Mouse (Mus musculus) intestine, postnatal 0 days (tissue): ENCODE results near the gene Tnfrsf21. TPM values are rescaled to one million over a fixed set of nuclear protein-coding genes. Genes with fewer than 3 reads are reported as not detected.

ENCODE experiments used
- ATAC-seq: fragments of 200-750 bp; cut with Nextera tagmentation; 2 replicates; pipeline ENCODE4 v1.8.0; 2017; ENCODE audit warnings: mild to moderate bottlenecking, moderate TSS enrichment, moderate library complexity
- H3K27ac ChIP-seq: fragments of 300-500 bp; sonication (generic); 2 replicates; pipeline ENCODE4 v1.5.1; 2014; ENCODE audit warnings: mild to moderate bottlenecking, low read depth, low read length, moderate library complexity
- H3K27me3 ChIP-seq: fragments of 300-500 bp; sonication (generic); replicated peaks from 2 replicates; pipeline ENCODE4 v1.6.1; 2014; ENCODE audit warnings: low read length, mixed read lengths; ENCODE audit not compliant: control insufficient read depth, insufficient read depth
- H3K36me3 ChIP-seq: fragments of 300-500 bp; sonication (generic); 2 replicates; pipeline ENCODE4 v1.6.1; 2014; ENCODE audit warnings: mild to moderate bottlenecking, moderate library complexity; ENCODE audit not compliant: control insufficient read depth, insufficient read depth
- H3K4me1 ChIP-seq: fragments of 300-500 bp; sonication (generic); replicated peaks from 2 replicates; pipeline ENCODE4 v1.6.1; 2014; ENCODE audit warnings: antibody characterized with exemption, low read length, mixed read lengths; ENCODE audit not compliant: control insufficient read depth, insufficient read depth
- H3K4me2 ChIP-seq: fragments of 300-500 bp; sonication (generic); replicated peaks from 2 replicates; pipeline ENCODE4 v1.6.1; 2014; ENCODE audit warnings: low read depth, mild to moderate bottlenecking, moderate library complexity
- H3K4me3 ChIP-seq: fragments of 300-500 bp; sonication (generic); 2 replicates; pipeline ENCODE4 v1.5.1; 2014; ENCODE audit warnings: low read depth, low read length
- H3K9ac ChIP-seq: fragments of 300-500 bp; sonication (generic); 2 replicates; pipeline ENCODE4 v1.6.1; 2014; ENCODE audit warnings: mild to moderate bottlenecking, low read depth, low read length
- H3K9me3 ChIP-seq: fragments of 300-500 bp; sonication (generic); 2 replicates; pipeline ENCODE4 v1.6.1; 2016; ENCODE audit warnings: mixed run types; ENCODE audit not compliant: control insufficient read depth
- CTCF ChIP-seq: sonication (generic); IDR thresholded peaks from 2 replicates; pipeline ENCODE4 v1.5.1; 2016; ENCODE audit warnings: low read depth, mild to moderate bottlenecking, control low read depth, antibody characterized with exemption, moderate library complexity
- WGBS: fragments of 180-500 bp; shearing (Covaris S2); extraction: QIAGEN DNeasy Blood & Tissue Kit; methylation state at CpG from one replicate; pipeline ENCODE4 v1.1.7; 2014; 5-methylcytosine and 5-hydroxymethylcytosine counted together
- polyA plus RNA-seq: library from polyadenylated mRNA; unstranded; fragments of >200 nt; fragmentation: Nextera tagmentation; extraction: Ambion mirVana; gene quantifications from 2 replicates; pipeline ENCODE4 v1.2.1, GENCODE M21; 2015

Gene Tnfrsf21
- polyA plus RNA-seq, 1 experiment from 2014 or later, result 10.0 TPM

DNA sequence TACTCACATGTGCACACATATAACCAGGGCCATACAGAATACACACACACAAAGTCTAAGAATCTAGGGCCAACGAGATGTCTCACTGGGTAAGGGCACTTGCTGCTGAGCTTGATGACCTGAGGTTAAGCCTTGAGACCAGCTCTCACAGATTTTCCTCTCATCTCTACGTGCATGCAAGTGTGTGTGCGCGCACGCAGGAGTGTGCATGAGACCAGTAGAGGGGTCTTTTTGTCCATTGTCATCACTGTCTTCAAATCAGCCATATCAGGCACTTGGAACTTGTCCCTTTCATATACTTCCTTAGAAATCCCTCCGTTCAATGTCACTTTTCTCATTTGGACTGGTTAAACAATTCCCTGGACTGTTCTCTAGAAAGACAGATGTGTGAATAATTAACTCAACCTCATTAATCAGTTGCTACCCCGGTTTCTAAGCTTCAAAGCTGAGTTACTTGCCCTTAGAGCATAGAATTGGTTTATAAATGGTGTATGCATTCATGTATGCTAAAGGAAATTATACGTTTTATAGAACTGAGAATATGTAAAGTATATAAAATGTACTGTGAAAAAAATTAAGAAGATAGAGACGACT, 97.1 kb downstream of the Tnfrsf21 start:
- no peak overlapping the region for H3K4me2 ChIP-seq
- no peaks in the 10 kb centered on the region for H3K9me3 ChIP-seq
- 0 out of 2 replicates have a peak, but pooled peaks have one; percentile 35 for ATAC-seq

GRCm38 (mm10) chr17:43114086-43114581, 97.8 kb downstream of the Tnfrsf21 start:
- H3K4me3 ChIP-seq, result no peak overlapping the region
- no peaks in the 10 kb centered on the region for H3K27me3 ChIP-seq
- H3K9ac ChIP-seq, result no peak overlapping the region
- no peaks in the 10 kb centered on the region for H3K9me3 ChIP-seq
- 0 out of 2 replicates have a peak, but pooled peaks cover 8% of the 10 kb centered on the region for H3K4me1 ChIP-seq
- no peaks in the 10 kb centered on the region for H3K36me3 ChIP-seq
- ATAC-seq, result peak; percentile 84
- no peak overlapping the region for H3K4me2 ChIP-seq
- 38% methylated on average over 8 of the region's 8 CpGs for WGBS
- TF ChIP-seq CTCF, result no peak
- H3K27ac ChIP-seq, result no peak overlapping the region; the same call in 1 of the 2 replicates

More for the DNA sequence above, 97.1 kb downstream of the Tnfrsf21 start:
- 38% methylated on average over 9 of the region's 9 CpGs for WGBS
- Histone ChIP-seq H3K36me3 (no peaks in the 10 kb centered on the region), H3K9ac (no peak overlapping the region), H3K27me3 (no peaks in the 10 kb centered on the region), H3K27ac (no peak overlapping the region; the same call in 1 of the 2 replicates), H3K4me1 (0 out of 2 replicates have a peak, but pooled peaks cover 8% of the 10 kb centered on the region), H3K4me3 (no peak overlapping the region)
- no peak for TF ChIP-seq CTCF

GRCm38 (mm10) chr17:43114926-43115325, 98.6 kb downstream of the Tnfrsf21 start:
- Histone ChIP-seq H3K9me3 (no peaks in the 10 kb centered on the region), H3K4me1 (peaks cover 8% of the 10 kb centered on the region; the same call in 1 of the 2 replicates), H3K4me3 (no peak overlapping the region), H3K27me3 (no peaks in the 10 kb centered on the region), H3K4me2 (no peak overlapping the region), H3K27ac (no peak overlapping the region), H3K36me3 (no peaks in the 10 kb centered on the region), H3K9ac (no peak overlapping the region)
- WGBS, result 92% methylated on average over 6 of the region's 6 CpGs
- no peak for TF ChIP-seq CTCF
- no peak for ATAC-seq

- Histone ChIP-seq H3K36me3 (no peaks in the 10 kb centered on the region), H3K27me3 (no peaks in the 10 kb centered on the region), H3K27ac (peak overlapping the region; percentile 15; the same call in 1 of the 2 replicates), H3K4me3 (no peak overlapping the region), H3K4me1 (peaks cover 8% of the 10 kb centered on the region; the same call in 1 of the 2 replicates), H3K9me3 (no peaks in the 10 kb centered on the region), H3K4me2 (no peak overlapping the region), H3K9ac (no peak overlapping the region)
- peak; percentile 74 for ATAC-seq
- WGBS, result 20% methylated on average over 10 of the region's 10 CpGs
- TF ChIP-seq CTCF, result no peak
Observed at GRCm38 (mm10) chr17:43116748-43117147, 100.4 kb downstream of the Tnfrsf21 start.

DNA sequence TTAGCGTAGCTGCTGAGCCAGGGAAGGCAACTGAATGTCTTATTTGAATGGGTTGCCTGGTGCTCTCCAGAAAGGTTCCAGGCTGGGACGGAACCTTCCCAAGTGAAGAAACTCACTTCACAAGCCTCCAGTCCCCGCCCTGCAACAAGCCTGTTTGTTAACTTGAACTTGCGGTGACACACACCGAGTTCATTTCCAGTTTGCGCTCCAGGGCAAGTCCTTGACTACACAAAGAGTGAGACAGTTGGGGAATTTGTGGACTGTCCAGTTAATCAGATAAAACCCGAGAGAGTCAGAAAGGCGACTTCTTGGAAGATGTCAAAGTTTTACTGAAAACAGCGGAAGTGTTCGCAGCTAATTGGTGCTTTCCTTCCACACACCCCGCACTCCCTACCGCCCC, 103.1 kb downstream of the Tnfrsf21 start:
- H3K4me2 ChIP-seq, result no peak overlapping the region
- no peak for TF ChIP-seq CTCF

DNA sequence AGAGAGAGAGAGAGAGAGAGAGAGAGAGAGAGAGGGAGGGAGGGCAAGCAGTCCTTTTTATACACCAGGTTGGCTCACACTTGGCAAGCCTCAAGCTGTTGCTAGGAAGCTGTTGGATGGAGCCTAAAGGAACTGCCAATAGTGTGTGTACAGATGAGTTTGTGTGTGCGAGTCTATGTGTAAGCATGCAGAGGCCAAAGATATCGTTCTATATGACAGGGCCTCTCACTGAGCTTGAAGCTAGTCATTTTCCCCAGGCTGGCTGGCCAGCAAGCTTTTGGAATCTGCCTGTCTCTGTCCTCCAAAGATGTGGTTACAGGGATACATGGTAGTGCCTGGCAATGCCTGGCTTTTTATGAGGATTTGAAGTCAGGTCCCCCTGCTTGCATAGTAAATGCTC, 104.7 kb downstream of the Tnfrsf21 start:
- H3K9ac ChIP-seq, result no peak overlapping the region
- no peak overlapping the region for H3K27ac ChIP-seq
- H3K27me3 ChIP-seq, result no peaks in the 10 kb centered on the region
- no peak for ATAC-seq
- WGBS, result 84% methylated on average over 2 of the region's 2 CpGs
- no peaks in the 10 kb centered on the region for H3K9me3 ChIP-seq
- no peaks in the 10 kb centered on the region for H3K36me3 ChIP-seq
- H3K4me2 ChIP-seq, result no peak overlapping the region
- no peak for TF ChIP-seq CTCF
- no peak overlapping the region for H3K4me3 ChIP-seq
- H3K4me1 ChIP-seq, result peaks cover 4% of the 10 kb centered on the region; the same call in 1 of the 2 replicates

More for the DNA sequence above, 103.1 kb downstream of the Tnfrsf21 start:
- Histone ChIP-seq H3K4me3 (no peak overlapping the region), H3K4me1 (peaks cover 4% of the 10 kb centered on the region; the same call in 1 of the 2 replicates), H3K27ac (no peak overlapping the region), H3K9me3 (no peaks in the 10 kb centered on the region), H3K36me3 (no peaks in the 10 kb centered on the region), H3K27me3 (no peaks in the 10 kb centered on the region), H3K9ac (no peak overlapping the region)
- 63% methylated on average over 12 of the region's 12 CpGs for WGBS
- ATAC-seq, result 0 out of 2 replicates have a peak, but pooled peaks have one; percentile 26
